Mouse (Mus musculus): Measurements from ENCODE around the gene Dgki. TPM values are rescaled to one million over a fixed set of nuclear protein-coding genes. Genes with fewer than 3 reads are reported as not detected.

Gene Dgki
- polyA plus RNA-seq, 1 experiment from 2014 or later, result 2.8 TPM

DNA sequence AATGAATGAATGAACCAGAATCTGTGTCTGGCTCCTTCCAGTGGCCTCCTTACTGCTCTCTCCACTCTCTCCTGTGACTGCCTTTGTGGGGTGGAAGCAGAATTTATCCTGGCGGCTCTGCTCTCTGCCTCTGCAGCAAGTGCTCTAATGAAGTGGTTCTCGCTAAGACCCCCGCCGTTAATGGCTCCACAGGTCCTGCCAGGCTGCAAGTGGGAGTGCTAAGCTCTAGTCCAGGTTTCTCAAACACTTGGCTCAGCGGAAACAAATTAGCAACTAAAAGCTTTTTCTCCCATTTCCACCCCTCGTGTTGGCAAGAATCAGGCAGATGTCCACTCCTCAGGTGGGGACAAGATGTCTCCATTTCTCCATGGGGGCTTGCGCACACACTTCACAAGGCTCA lies 28.7 kb upstream of the Dgki start:
- Histone ChIP-seq H3K4me1 (ENCODE audit: control insufficient read depth, insufficient read depth, low read length) (no peaks in the 10 kb centered on the region; the same call in 1 of the 2 replicates), H3K4me3 (ENCODE audit: low read depth, low read length) (no peak overlapping the region), H3K27me3 (ENCODE audit: control insufficient read depth, insufficient read depth, low read length) (no peaks in the 10 kb centered on the region), H3K4me2 (ENCODE audit: low read depth) (no peak overlapping the region), H3K36me3 (ENCODE audit: control insufficient read depth, insufficient read depth, low read length) (no peaks in the 10 kb centered on the region), H3K9me3 (ENCODE audit: control insufficient read depth, low read length) (no peaks in the 10 kb centered on the region), H3K9ac (ENCODE audit: low read length) (no peak overlapping the region), H3K27ac (ENCODE audit: low read depth, low read length) (no peak overlapping the region)
- DNase-seq (ENCODE audit: low spot score) (no peak), ATAC-seq (ENCODE audit: insufficient read depth, low FRiP score, low TSS enrichment) (no peak)
- WGBS, result 34% methylated on average over 7 of the region's 7 CpGs

DNA sequence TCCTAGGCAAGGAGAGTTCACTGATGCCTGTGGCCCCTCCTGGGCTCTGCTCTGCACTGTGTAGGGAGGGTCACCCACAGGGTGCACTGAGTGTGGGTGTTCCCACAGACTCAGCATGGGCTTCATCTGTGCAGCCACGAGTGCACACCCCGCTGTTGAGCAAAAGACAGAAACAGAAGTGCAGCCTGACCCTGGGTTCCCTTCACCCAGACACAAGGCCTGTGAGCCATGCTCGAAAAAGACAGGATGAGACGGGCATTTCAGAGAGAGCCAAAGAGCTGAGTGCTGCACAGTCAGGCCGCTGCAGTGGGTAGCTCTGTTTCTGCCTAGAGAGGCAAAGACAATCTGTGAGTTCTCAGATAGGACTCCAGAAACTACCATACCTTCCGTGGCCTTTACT lies 27.5 kb upstream of the Dgki start:
- no peaks in the 10 kb centered on the region for H3K27me3 ChIP-seq (ENCODE audit: control insufficient read depth, insufficient read depth, low read length)
- 53% methylated on average over 6 of the region's 6 CpGs for WGBS

DNA sequence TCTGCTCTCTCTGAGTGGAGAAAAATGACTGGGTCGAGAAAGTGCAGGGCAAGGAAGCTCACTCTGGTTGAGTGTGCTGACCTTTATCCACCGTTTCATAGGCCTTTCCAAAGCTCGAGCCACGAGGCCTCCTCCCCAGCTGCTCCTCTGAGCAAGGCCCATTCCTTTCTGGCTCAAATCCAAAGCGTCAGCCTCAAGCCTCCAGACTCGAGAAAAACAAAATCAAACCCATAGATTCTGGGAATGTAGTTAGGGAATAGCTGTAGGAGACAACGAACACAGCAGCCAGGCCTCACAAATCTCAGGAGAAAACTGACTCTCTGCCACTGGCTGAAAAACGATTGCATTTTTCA lies 26.6 kb upstream of the Dgki start:
- Histone ChIP-seq H3K27me3 (ENCODE audit: control insufficient read depth, insufficient read depth, low read length) (no peaks in the 10 kb centered on the region), H3K9ac (ENCODE audit: low read length) (no peak overlapping the region), H3K4me2 (ENCODE audit: low read depth) (no peak overlapping the region), H3K9me3 (ENCODE audit: control insufficient read depth, low read length) (no peaks in the 10 kb centered on the region), H3K4me3 (ENCODE audit: low read depth, low read length) (no peak overlapping the region), H3K27ac (ENCODE audit: low read depth, low read length) (no peak overlapping the region), H3K4me1 (ENCODE audit: control insufficient read depth, insufficient read depth, low read length) (no peaks in the 10 kb centered on the region; the same call in 1 of the 2 replicates), H3K36me3 (ENCODE audit: control insufficient read depth, insufficient read depth, low read length) (no peaks in the 10 kb centered on the region)
- DNase-seq (ENCODE audit: low spot score), result no peak
- 65% methylated on average over 8 of the region's 8 CpGs for WGBS
- ATAC-seq (ENCODE audit: insufficient read depth, low FRiP score, low TSS enrichment), result no peak

More for the DNA sequence above, 27.5 kb upstream of the Dgki start:
- H3K27ac ChIP-seq (ENCODE audit: low read depth, low read length), result no peak overlapping the region
- H3K36me3 ChIP-seq (ENCODE audit: control insufficient read depth, insufficient read depth, low read length), result no peaks in the 10 kb centered on the region
- H3K4me1 ChIP-seq (ENCODE audit: control insufficient read depth, insufficient read depth, low read length), result no peaks in the 10 kb centered on the region; the same call in 1 of the 2 replicates
- ATAC-seq (ENCODE audit: insufficient read depth, low FRiP score, low TSS enrichment), result no peak
- H3K9me3 ChIP-seq (ENCODE audit: control insufficient read depth, low read length), result no peaks in the 10 kb centered on the region
- H3K4me2 ChIP-seq (ENCODE audit: low read depth), result no peak overlapping the region
- no peak for DNase-seq (ENCODE audit: low spot score)
- H3K9ac ChIP-seq (ENCODE audit: low read length), result no peak overlapping the region
- H3K4me3 ChIP-seq (ENCODE audit: low read depth, low read length), result no peak overlapping the region

DNA sequence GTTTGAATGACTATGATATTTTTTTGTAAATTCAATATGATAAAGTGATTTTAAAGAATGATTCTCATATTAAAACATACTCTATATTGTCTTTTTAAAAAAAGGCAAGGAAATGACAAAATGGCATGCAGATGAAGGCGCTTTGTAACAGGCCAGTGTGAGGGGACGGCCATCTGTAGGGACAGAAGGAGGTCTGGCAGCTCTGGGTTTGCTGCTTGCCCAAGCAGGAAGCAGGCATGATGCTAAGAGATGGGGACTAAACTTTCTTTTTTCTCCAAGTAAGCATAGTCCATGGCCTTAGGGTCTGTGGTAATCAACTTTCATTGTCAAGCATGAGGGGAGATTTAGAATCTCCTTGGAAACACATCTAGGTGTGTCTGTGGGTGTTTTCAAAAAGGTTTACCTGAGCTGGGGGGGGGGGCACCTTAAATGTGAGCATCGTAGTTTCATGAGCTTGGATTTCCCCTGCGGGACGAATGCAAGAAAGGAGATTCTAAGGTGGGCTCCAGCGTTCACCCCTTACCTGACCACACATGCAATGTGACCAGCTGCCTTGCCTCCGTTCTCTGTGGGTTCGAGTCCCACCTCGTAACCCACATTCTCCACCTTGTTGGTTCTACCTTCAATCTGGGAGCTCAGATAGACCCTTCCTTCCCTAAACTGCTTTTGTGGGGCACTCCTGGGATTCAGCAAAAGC lies 26.1 kb upstream of the Dgki start:
- DNase-seq (ENCODE audit: low spot score) (no peak), ATAC-seq (ENCODE audit: insufficient read depth, low FRiP score, low TSS enrichment) (no peak)
- Histone ChIP-seq H3K36me3 (ENCODE audit: control insufficient read depth, insufficient read depth, low read length) (no peaks in the 10 kb centered on the region), H3K9ac (ENCODE audit: low read length) (no peak overlapping the region), H3K27me3 (ENCODE audit: control insufficient read depth, insufficient read depth, low read length) (no peaks in the 10 kb centered on the region), H3K4me3 (ENCODE audit: low read depth, low read length) (no peak overlapping the region), H3K9me3 (ENCODE audit: control insufficient read depth, low read length) (no peaks in the 10 kb centered on the region), H3K27ac (ENCODE audit: low read depth, low read length) (no peak overlapping the region), H3K4me1 (ENCODE audit: control insufficient read depth, insufficient read depth, low read length) (no peaks in the 10 kb centered on the region; the same call in 1 of the 2 replicates), H3K4me2 (ENCODE audit: low read depth) (no peak overlapping the region)
- WGBS, result 95% methylated on average over 9 of the region's 9 CpGs

GRCm38 (mm10) chr6:37325076-37325475 lies 25.1 kb upstream of the Dgki start:
- WGBS, result 90% methylated on average over 3 of the region's 3 CpGs
- Histone ChIP-seq H3K4me2 (ENCODE audit: low read depth) (no peak overlapping the region), H3K27ac (ENCODE audit: low read depth, low read length) (no peak overlapping the region), H3K4me3 (ENCODE audit: low read depth, low read length) (no peak overlapping the region), H3K4me1 (ENCODE audit: control insufficient read depth, insufficient read depth, low read length) (no peaks in the 10 kb centered on the region), H3K9me3 (ENCODE audit: control insufficient read depth, low read length) (no peaks in the 10 kb centered on the region), H3K36me3 (ENCODE audit: control insufficient read depth, insufficient read depth, low read length) (no peaks in the 10 kb centered on the region), H3K9ac (ENCODE audit: low read length) (no peak overlapping the region), H3K27me3 (ENCODE audit: control insufficient read depth, insufficient read depth, low read length) (no peaks in the 10 kb centered on the region)
- ATAC-seq (ENCODE audit: insufficient read depth, low FRiP score, low TSS enrichment) (no peak), DNase-seq (ENCODE audit: low spot score) (no peak)

DNA sequence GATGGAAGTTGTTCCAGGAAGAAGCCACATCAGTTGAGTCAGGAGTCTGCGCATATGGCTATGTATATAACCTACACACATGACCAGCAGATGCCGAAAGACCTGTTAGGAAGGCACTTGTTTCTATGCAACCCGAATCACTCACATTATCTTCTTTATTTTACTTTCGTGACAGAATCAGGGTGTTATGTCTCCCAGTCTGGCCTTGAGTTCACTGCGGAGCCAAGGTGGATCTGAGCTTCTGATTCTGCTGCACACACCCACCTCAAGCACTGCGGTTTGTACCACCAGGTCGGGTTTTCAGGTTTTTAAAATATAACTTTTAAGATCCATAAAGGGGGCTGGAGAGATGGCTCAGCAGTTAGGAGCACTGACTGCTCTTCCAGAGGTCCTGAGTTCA lies 22.7 kb upstream of the Dgki start:
- H3K27me3 ChIP-seq (ENCODE audit: control insufficient read depth, insufficient read depth, low read length), result no peaks in the 10 kb centered on the region
- no peak overlapping the region for H3K4me2 ChIP-seq (ENCODE audit: low read depth)
- no peaks in the 10 kb centered on the region for H3K36me3 ChIP-seq (ENCODE audit: control insufficient read depth, insufficient read depth, low read length)
- ATAC-seq (ENCODE audit: insufficient read depth, low FRiP score, low TSS enrichment) (no peak), DNase-seq (ENCODE audit: low spot score) (no peak)
- no peak overlapping the region for H3K27ac ChIP-seq (ENCODE audit: low read depth, low read length)
- no peak overlapping the region for H3K9ac ChIP-seq (ENCODE audit: low read length)
- WGBS, result 91% methylated on average over 7 of the region's 7 CpGs
- no peaks in the 10 kb centered on the region for H3K4me1 ChIP-seq (ENCODE audit: control insufficient read depth, insufficient read depth, low read length)
- no peaks in the 10 kb centered on the region for H3K9me3 ChIP-seq (ENCODE audit: control insufficient read depth, low read length)
- no peak overlapping the region for H3K4me3 ChIP-seq (ENCODE audit: low read depth, low read length)

DNA sequence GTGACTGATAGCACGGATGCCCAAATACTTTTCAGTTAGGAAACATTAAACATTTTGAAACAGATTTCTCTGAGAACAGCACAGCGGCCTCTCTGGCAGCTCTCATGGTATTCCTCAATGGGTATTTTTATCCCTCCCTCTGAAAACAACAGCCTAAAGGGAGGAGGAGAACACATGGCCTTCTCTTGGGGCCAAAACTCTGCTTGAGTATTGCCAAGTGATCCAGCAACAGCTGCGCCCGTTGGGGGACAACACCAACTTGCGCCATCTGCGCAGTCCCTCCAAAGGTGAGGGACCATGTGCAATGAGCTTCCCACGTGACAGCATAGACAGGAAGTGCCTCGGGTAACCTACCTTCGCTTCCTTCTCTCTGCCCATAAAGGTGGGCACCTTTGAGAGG lies 22.1 kb upstream of the Dgki start:
- Histone ChIP-seq H3K9me3 (ENCODE audit: control insufficient read depth, low read length) (no peaks in the 10 kb centered on the region), H3K4me3 (ENCODE audit: low read depth, low read length) (no peak overlapping the region), H3K36me3 (ENCODE audit: control insufficient read depth, insufficient read depth, low read length) (no peaks in the 10 kb centered on the region), H3K27me3 (ENCODE audit: control insufficient read depth, insufficient read depth, low read length) (no peaks in the 10 kb centered on the region), H3K27ac (ENCODE audit: low read depth, low read length) (no peak overlapping the region), H3K4me1 (ENCODE audit: control insufficient read depth, insufficient read depth, low read length) (no peaks in the 10 kb centered on the region), H3K9ac (ENCODE audit: low read length) (no peak overlapping the region), H3K4me2 (ENCODE audit: low read depth) (no peak overlapping the region)
- DNase-seq (ENCODE audit: low spot score), result no peak
- WGBS, result 91% methylated on average over 9 of the region's 9 CpGs
- ATAC-seq (ENCODE audit: insufficient read depth, low FRiP score, low TSS enrichment), result no peak

- DNase-seq (ENCODE audit: low spot score) (no peak), ATAC-seq (ENCODE audit: insufficient read depth, low FRiP score, low TSS enrichment) (no peak)
- Histone ChIP-seq H3K9me3 (ENCODE audit: control insufficient read depth, low read length) (no peaks in the 10 kb centered on the region), H3K4me2 (ENCODE audit: low read depth) (no peak overlapping the region), H3K4me3 (ENCODE audit: low read depth, low read length) (no peak overlapping the region), H3K9ac (ENCODE audit: low read length) (no peak overlapping the region), H3K27me3 (ENCODE audit: control insufficient read depth, insufficient read depth, low read length) (no peaks in the 10 kb centered on the region), H3K36me3 (ENCODE audit: control insufficient read depth, insufficient read depth, low read length) (no peaks in the 10 kb centered on the region), H3K27ac (ENCODE audit: low read depth, low read length) (no peak overlapping the region), H3K4me1 (ENCODE audit: control insufficient read depth, insufficient read depth, low read length) (no peaks in the 10 kb centered on the region)
- WGBS, result 82% methylated on average over 5 of the region's 5 CpGs
These were observed 17.9 kb upstream of the Dgki start for GRCm38 (mm10) chr6:37317904-37318303.

DNA sequence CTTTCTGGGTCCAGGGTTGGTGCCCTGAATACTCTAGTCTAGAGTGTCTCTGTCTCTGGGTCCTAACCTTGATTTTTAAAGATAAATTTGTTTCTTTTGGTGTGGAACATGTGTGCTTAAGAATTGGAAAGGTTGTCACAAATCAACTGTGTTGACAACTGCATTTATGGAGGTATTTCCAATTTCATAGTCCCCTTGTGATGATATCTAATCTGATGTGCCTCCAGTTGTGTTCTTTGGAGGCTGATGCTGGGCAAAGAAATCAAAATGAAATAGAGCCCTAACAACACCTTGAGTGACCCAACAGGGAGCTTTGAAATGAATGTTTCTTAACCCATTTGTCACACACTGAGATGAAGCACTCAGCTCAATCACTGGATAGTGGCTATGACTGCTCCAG lies 15.5 kb upstream of the Dgki start:
- DNase-seq (ENCODE audit: low spot score) (no peak), ATAC-seq (ENCODE audit: insufficient read depth, low FRiP score, low TSS enrichment) (no peak)
- no peaks in the 10 kb centered on the region for H3K9me3 ChIP-seq (ENCODE audit: control insufficient read depth, low read length)

More for the DNA sequence above, 15.5 kb upstream of the Dgki start:
- Histone ChIP-seq H3K4me3 (ENCODE audit: low read depth, low read length) (no peak overlapping the region), H3K4me1 (ENCODE audit: control insufficient read depth, insufficient read depth, low read length) (no peaks in the 10 kb centered on the region), H3K9ac (ENCODE audit: low read length) (no peak overlapping the region), H3K27me3 (ENCODE audit: control insufficient read depth, insufficient read depth, low read length) (no peaks in the 10 kb centered on the region), H3K27ac (ENCODE audit: low read depth, low read length) (no peak overlapping the region), H3K36me3 (ENCODE audit: control insufficient read depth, insufficient read depth, low read length) (no peaks in the 10 kb centered on the region), H3K4me2 (ENCODE audit: low read depth) (no peak overlapping the region)

Measured in neural tube, embryonic 11.5 days (tissue).